Mouse (Mus musculus): ENCODE measurements around the gene Irf2. TPM values are rescaled to one million over a fixed set of nuclear protein-coding genes. Genes with fewer than 3 reads are reported as not detected.

Irf2 gene
- 24.9 TPM for polyA plus RNA-seq (2014; fragmentation: Illumina TruSeq; extraction: RNeasy Lipid Tissue Mini Kit (QIAGEN cat#74804); ENCODE audit: insufficient read depth, low read depth, low replicate concordance)

GRCm38 (mm10) chr8:46739003-46739949 is at the start of gene Irf2:
Gene Irf2 (plus strand): TSS chr8:46739732.

Other genes starting within 250 kb of the Irf2 start
- 2.0 TPM for gene Cenpu, start 187.7 kb upstream of the Irf2 start, polyA plus RNA-seq (2014; fragmentation: Illumina TruSeq; extraction: RNeasy Lipid Tissue Mini Kit (QIAGEN cat#74804); ENCODE audit: insufficient read depth, low read depth, low replicate concordance)
- 3.0 TPM for gene Primpol, start 122.5 kb upstream of the Irf2 start, polyA plus RNA-seq (2014; fragmentation: Illumina TruSeq; extraction: RNeasy Lipid Tissue Mini Kit (QIAGEN cat#74804); ENCODE audit: insufficient read depth, low read depth, low replicate concordance)
- 9.0 TPM for gene Casp3, start 122.4 kb upstream of the Irf2 start, polyA plus RNA-seq (2014; fragmentation: Illumina TruSeq; extraction: RNeasy Lipid Tissue Mini Kit (QIAGEN cat#74804); ENCODE audit: insufficient read depth, low read depth, low replicate concordance)
- gene Enpp6, start 247.2 kb downstream of the Irf2 start, polyA plus RNA-seq (2014; fragmentation: Illumina TruSeq; extraction: RNeasy Lipid Tissue Mini Kit (QIAGEN cat#74804); ENCODE audit: insufficient read depth, low read depth, low replicate concordance): 0.56 TPM